Mouse (Mus musculus) lung, postnatal 0 days (tissue): ENCODE data around the gene Prr18.

Source experiments
- CTCF ChIP-seq: IDR thresholded peaks from 2 replicates; pipeline ENCODE4 v1.5.1; 2016; ENCODE audit warnings: antibody characterized with exemption, mild to moderate bottlenecking
- EP300 ChIP-seq: IDR thresholded peaks from 2 replicates; pipeline ENCODE4 v1.6.1; 2016; ENCODE audit warnings: antibody characterized with exemption, mild to moderate bottlenecking, control low read depth

GRCm38 (mm10) chr17:8299524-8299923, 37.7 kb upstream of the Prr18 start:
- TF ChIP-seq CTCF (no peak), EP300 (no peak)
